Mouse (Mus musculus) spleen, adult 2 months (tissue): ENCODE results near the gene 1700129C05Rik. TPM values are rescaled to one million over a fixed set of nuclear protein-coding genes. Genes with fewer than 3 reads are reported as not detected.

ENCODE experiments used
- DNase-seq, 2 experiments: peaks; one replicate each; pipeline versions ENCODE4 v3.0.0 to v3.0.0-alpha.2; 2012 to 2021; ENCODE audit warnings: low spot score in 2 of 2, low read depth in 1 of 2
- H3K27ac ChIP-seq: fragments of 200-500 bp; 2 replicates; pipeline ENCODE4 v1.5.1; 2012; ENCODE audit warnings: low read length, inconsistent platforms; ENCODE audit not compliant: insufficient read depth
- H3K27me3 ChIP-seq: fragments of 200-500 bp; 2 replicates; pipeline ENCODE4 v1.6.1; 2012; ENCODE audit warnings: mild to moderate bottlenecking, moderate library complexity, low read length, inconsistent platforms; ENCODE audit not compliant: control insufficient read depth, insufficient read depth
- H3K36me3 ChIP-seq: fragments of 200-500 bp; 2 replicates; pipeline ENCODE4 v1.6.1; 2012; ENCODE audit warnings: mild to moderate bottlenecking, low read length, inconsistent platforms; ENCODE audit not compliant: control insufficient read depth, insufficient read depth
- H3K4me1 ChIP-seq: fragments of 200-500 bp; 2 replicates; pipeline ENCODE4 v1.6.1; 2011; ENCODE audit warnings: inconsistent platforms; ENCODE audit not compliant: control insufficient read depth, insufficient read depth, insufficient read length
- H3K4me3 ChIP-seq: fragments of 200-500 bp; 2 replicates; pipeline ENCODE4 v1.5.1; 2011; ENCODE audit warnings: mild to moderate bottlenecking, inconsistent platforms; ENCODE audit not compliant: insufficient read depth, insufficient read length; ENCODE audit errors: extremely low read depth
- CTCF ChIP-seq: fragments of 200-500 bp; IDR thresholded peaks from 2 replicates; pipeline ENCODE4 v1.5.1; 2011; ENCODE audit warnings: mild to moderate bottlenecking, inconsistent platforms; ENCODE audit not compliant: insufficient read depth, insufficient read length, insufficient replicate concordance; ENCODE audit errors: extremely low read depth
- POLR2A ChIP-seq: fragments of 200-500 bp; IDR thresholded peaks from 2 replicates; pipeline ENCODE4 v1.6.1; 2011; ENCODE audit warnings: low read depth, low read length, inconsistent platforms
- WGBS: fragments of 180-500 bp; shearing (Covaris S2); methylation state at CpG from one replicate; pipeline ENCODE4 v1.1.7; 2018; 5-methylcytosine and 5-hydroxymethylcytosine counted together
- polyA plus RNA-seq: library from polyadenylated mRNA; depleted of rRNA; stranded (reverse); fragments of >200 nt; gene quantifications from 2 replicates; pipeline ENCODE4 v1.2.3, GENCODE M21; 2012; rRNA removed

1700129C05Rik gene
- polyA plus RNA-seq, 1 experiment, result not detected

DNA sequence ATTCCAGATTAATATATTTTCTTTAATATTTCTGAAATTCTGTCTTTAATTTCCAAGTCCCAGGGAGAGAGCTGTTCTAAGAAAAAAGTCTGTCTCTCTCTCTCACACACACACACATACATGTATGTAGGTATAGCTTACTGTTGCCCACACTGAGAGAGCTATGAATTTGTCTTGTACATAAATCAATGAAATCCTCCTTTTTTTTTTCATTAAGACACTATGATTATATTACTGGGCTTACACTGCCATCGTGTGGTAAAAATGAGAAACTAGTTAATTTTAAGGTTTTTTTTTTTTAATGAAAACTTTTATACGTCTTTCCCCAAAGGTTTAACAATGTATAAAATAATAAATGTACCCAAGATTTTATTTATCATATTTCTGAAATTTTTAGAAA lies 28.4 kb downstream of the 1700129C05Rik start:
- no peak for DNase-seq
- no peak for TF ChIP-seq CTCF
- no peak for TF ChIP-seq POLR2A
- no peaks in the 10 kb centered on the region for H3K4me1 ChIP-seq
- H3K4me3 ChIP-seq, result no peak overlapping the region
- H3K36me3 ChIP-seq, result no peaks in the 10 kb centered on the region
- H3K27me3 ChIP-seq, result no peaks in the 10 kb centered on the region
- WGBS, result 4% methylated on average over 2 of the region's 2 CpGs
- H3K27ac ChIP-seq, result no peak overlapping the region

DNA sequence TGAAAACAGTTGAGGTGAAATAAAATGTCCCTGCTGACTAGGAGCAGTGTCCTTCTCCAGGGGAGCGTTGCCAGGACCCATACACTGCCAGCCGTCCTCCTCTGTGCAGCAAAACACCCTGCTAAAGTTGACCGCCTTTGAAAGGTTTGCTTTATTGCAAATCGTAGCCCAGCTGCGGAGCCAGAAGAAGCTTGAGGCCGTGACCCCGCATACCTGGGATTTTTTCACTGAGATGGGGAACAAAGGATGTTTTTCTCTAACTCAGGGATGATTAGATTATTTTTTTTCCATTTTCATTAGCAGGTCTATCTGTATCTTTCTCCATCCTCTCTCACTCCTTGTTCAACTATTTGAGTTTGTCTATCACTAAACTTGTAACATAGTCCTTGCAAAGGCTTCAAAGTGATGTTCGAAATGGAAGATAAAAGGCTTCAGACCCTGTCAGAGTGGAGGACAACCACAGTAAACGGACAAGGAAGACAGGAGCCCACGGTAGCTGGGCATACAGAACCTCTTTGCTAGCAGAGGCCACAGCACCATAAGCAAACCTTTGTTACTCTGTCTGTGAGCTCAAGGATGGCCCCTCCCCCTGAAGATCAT lies 38.6 kb downstream of the 1700129C05Rik start:
- no peak overlapping the region for H3K27ac ChIP-seq
- H3K36me3 ChIP-seq, result no peaks in the 10 kb centered on the region
- H3K4me3 ChIP-seq, result no peak overlapping the region
- H3K27me3 ChIP-seq, result no peaks in the 10 kb centered on the region
- no peak for TF ChIP-seq POLR2A
- no peak for TF ChIP-seq CTCF
- 66% methylated on average over 10 of the region's 10 CpGs for WGBS
- no peak for DNase-seq
- no peaks in the 10 kb centered on the region for H3K4me1 ChIP-seq

DNA sequence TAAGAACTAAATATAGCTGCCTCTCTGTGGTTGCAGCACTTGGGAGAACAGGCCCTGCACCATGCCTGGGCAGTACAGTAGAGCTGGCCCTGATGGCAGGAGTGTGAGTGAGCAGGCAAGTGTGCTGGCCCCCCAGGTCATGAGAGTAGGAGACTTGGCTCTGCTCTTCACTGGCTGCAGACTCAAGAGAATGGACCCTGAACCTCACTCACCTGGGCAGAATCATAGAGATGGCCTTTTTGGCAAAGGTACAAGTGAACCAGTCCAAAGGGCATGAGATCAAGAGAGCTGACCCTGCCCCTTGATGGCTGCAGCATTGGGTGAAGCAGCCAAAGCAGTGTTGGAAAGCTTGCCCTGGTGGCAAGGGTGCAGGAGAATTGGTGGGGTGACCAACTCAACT lies 49.1 kb downstream of the 1700129C05Rik start:
- TF ChIP-seq POLR2A (no peak), CTCF (no peak)

DNA sequence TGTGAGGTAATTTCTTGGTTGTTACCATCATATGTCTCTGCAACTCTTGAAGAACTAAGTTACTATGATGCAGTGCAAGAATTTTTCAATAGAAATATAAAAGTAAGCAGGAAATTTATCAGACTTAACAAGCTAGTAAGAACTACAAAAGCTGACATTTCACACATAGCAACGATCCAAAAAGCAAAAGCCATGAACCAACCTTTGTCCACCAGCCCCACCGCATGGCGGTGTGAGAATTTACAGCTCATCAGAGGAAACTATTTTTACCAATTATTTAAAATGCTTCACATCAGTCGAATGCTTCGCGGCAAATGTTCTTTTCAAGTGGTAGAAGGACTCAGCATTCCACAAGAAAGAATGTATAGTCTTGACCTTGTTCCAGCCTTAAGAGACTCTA lies 58.3 kb downstream of the 1700129C05Rik start:
- no peaks in the 10 kb centered on the region for H3K4me1 ChIP-seq
- no peak overlapping the region for H3K27ac ChIP-seq
- TF ChIP-seq POLR2A, result no peak
- no peak for TF ChIP-seq CTCF
- DNase-seq, result no peak
- H3K36me3 ChIP-seq, result no peaks in the 10 kb centered on the region
- no peaks in the 10 kb centered on the region for H3K27me3 ChIP-seq
- 36% methylated on average over 6 of the region's 6 CpGs for WGBS
- no peak overlapping the region for H3K4me3 ChIP-seq

More for the DNA sequence above, 49.1 kb downstream of the 1700129C05Rik start:
- no peak for DNase-seq
- H3K27ac ChIP-seq, result no peak overlapping the region
- no peaks in the 10 kb centered on the region for H3K27me3 ChIP-seq
- H3K36me3 ChIP-seq, result no peaks in the 10 kb centered on the region
- H3K4me3 ChIP-seq, result no peak overlapping the region
- H3K4me1 ChIP-seq, result no peaks in the 10 kb centered on the region

Other genes starting within 250 kb of the 1700129C05Rik start
- gene Gm5142, start 35.9 kb upstream of the 1700129C05Rik start, polyA plus RNA-seq, result not detected in 2 replicates
- 9.9 and 10.9 TPM in 2 replicates for gene Rcbtb1, start 58.3 kb upstream of the 1700129C05Rik start, polyA plus RNA-seq
- 0.38 and 0.46 TPM in 2 replicates for gene Gm6904, start 117.3 kb upstream of the 1700129C05Rik start, polyA plus RNA-seq
- gene Phf11a, start 154.6 kb upstream of the 1700129C05Rik start, polyA plus RNA-seq, result 3.6 and 4.6 TPM in 2 replicates
- gene Phf11b, start 198.5 kb upstream of the 1700129C05Rik start, polyA plus RNA-seq, result 4.6 and 4.9 TPM in 2 replicates
- 3.6 and 3.7 TPM in 2 replicates for gene Phf11d, start 222.6 kb upstream of the 1700129C05Rik start, polyA plus RNA-seq